Mouse (Mus musculus): ENCODE measurements around the gene Mbd4. TPM values are rescaled to one million over a fixed set of nuclear protein-coding genes. Genes with fewer than 3 reads are reported as not detected.

The Mbd4 gene
- polyA plus RNA-seq, 1 experiment from 2014 or later, result 16.2 TPM

DNA sequence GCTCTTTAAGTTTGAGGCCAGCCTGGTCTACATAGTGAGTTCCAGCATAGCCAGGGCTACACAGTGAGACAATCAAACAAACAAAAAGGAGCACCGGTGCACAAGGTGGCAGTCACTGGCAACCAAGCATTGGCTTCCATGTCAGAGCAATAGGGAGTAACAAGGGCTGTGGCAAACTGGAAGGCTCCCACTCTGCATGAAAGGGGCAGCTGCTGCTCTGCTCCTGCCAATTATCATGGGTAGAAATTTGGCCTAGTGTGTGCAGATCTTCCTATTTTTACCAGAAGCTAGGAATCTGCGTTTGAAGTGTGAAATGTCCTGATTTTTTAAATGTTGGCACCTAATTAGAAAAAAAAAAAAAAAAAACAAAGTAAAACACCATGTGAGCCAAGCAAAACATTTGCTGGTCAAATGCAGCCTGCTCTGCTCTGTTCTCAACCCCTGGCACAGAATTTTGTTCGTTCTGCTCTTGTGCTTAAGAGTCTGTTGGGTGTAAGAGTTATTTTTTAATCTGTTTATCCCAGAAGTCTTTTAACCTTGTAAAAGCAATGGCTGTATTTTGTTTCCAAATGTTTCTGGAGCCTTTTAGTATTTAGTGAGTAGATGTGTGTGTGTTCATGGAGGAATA lies 2.7 kb upstream of the Mbd4 start:
- Histone ChIP-seq H3K9ac (no peak overlapping the region), H3K9me3 (replicated peaks) (no peaks in the 10 kb centered on the region), H3K27me3 (replicated peaks) (no peaks in the 10 kb centered on the region), H3K4me3 (no peak overlapping the region), H3K27ac (no peak overlapping the region), H3K4me2 (no peak overlapping the region), H3K36me3 (0 out of 2 replicates have a peak, but pooled peaks cover 3% of the 10 kb centered on the region), H3K4me1 (peaks cover 37% of the 10 kb centered on the region)
- no peak for ATAC-seq
- WGBS (ENCODE audit: insufficient replicate concordance), result 60% methylated on average over 3 of the region's 3 CpGs

DNA sequence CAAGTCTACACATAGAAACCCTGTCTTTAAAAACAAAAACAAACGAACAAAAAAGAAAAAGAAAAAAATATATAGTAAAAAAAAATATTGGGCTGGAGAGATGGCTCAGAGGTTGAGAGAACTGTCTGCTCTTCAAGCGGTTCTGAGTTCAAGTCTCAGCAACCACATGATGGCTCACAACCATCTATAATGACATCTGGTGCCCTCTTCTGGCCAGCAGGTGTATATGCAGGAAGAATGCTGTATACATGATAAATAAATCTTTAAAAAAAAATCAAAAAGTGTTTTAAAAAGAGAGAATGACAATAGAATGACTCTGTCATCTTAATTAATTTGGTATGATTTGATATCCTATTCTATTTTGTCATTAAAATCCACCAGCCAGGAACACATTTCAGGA lies 1.3 kb upstream of the Mbd4 start:
- WGBS (ENCODE audit: insufficient replicate concordance), result 43% methylated on average over 2 of the region's 2 CpGs
- Histone ChIP-seq H3K9me3 (replicated peaks) (no peaks in the 10 kb centered on the region), H3K4me3 (no peak overlapping the region), H3K27ac (no peak overlapping the region), H3K4me2 (no peak overlapping the region), H3K36me3 (peaks cover 14% of the 10 kb centered on the region), H3K27me3 (replicated peaks) (no peaks in the 10 kb centered on the region), H3K9ac (no peak overlapping the region), H3K4me1 (peaks cover 35% of the 10 kb centered on the region)
- ATAC-seq, result no peak

DNA sequence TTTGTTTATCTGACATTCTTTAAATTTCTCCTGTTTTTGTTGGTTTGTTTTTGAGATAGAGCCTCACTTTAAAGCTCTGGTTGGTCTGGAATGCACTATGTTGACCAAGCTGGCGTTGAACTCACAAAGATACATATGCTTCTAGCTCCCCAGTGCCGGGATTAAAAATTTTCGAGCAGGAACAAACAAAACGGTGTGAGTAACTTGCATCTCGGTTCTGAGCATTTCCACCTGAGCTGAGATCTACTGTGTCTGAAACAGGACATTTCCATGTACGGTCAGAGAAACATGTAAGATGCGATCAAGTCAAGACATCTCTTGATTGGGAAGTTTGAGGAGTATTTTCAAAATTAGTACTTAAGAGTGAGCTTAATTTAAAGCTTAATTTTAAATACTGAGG lies 814 bp upstream of the Mbd4 start:
- H3K9ac ChIP-seq, result peak overlapping the region; percentile 68
- peak overlapping the region; percentile 73 for H3K27ac ChIP-seq
- ATAC-seq, result no peak
- peak overlapping the region; percentile 75 for H3K4me3 ChIP-seq
- peak overlapping the region; percentile 84 for H3K4me2 ChIP-seq
- H3K9me3 ChIP-seq (replicated peaks), result no peaks in the 10 kb centered on the region
- WGBS (ENCODE audit: insufficient replicate concordance), result 49% methylated on average over 7 of the region's 7 CpGs
- peaks cover 32% of the 10 kb centered on the region for H3K4me1 ChIP-seq
- H3K36me3 ChIP-seq, result peaks cover 19% of the 10 kb centered on the region
- no peaks in the 10 kb centered on the region for H3K27me3 ChIP-seq (replicated peaks)

DNA sequence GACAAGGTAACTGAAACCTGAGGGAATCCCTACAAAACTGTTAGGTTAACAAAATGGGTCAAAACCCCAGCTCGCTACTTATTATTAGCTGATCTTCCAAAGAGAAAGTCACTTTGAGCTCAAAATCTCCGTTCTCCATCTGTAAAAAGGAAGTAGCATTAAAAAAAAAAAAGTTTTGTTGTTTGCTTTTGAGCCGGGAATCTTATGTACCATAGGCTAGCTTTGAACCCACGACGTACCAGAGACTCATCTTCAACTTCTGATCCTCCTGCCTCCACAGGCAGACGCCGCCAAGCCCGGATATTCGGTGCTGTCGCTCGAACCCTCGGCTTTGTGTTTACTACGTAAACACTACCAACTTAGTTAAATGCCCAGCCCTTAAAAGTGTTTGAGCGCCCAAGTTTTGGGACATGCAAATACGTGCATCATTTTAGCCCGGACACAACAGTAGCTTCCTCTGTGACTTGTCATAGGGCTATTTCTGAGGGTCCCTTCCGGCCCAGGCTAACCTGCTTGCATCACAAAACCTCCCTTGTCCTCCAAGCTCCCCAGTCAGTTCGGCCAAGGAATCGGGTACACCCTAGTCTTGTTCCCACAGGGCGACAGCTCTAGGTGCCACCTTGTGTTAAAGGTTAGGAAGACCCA lies 603 bp downstream of the Mbd4 start:
- 5% methylated on average over 20 of the region's 20 CpGs for WGBS (ENCODE audit: insufficient replicate concordance)
- Histone ChIP-seq H3K4me1 (peaks cover 26% of the 10 kb centered on the region), H3K36me3 (peaks cover 33% of the 10 kb centered on the region), H3K9me3 (replicated peaks) (no peaks in the 10 kb centered on the region), H3K9ac (peak overlapping the region; percentile 72), H3K4me3 (peak overlapping the region; percentile 75), H3K27ac (peak overlapping the region; percentile 88), H3K4me2 (peak overlapping the region; percentile 84), H3K27me3 (replicated peaks) (no peaks in the 10 kb centered on the region)
- peak; percentile 71 for ATAC-seq

DNA sequence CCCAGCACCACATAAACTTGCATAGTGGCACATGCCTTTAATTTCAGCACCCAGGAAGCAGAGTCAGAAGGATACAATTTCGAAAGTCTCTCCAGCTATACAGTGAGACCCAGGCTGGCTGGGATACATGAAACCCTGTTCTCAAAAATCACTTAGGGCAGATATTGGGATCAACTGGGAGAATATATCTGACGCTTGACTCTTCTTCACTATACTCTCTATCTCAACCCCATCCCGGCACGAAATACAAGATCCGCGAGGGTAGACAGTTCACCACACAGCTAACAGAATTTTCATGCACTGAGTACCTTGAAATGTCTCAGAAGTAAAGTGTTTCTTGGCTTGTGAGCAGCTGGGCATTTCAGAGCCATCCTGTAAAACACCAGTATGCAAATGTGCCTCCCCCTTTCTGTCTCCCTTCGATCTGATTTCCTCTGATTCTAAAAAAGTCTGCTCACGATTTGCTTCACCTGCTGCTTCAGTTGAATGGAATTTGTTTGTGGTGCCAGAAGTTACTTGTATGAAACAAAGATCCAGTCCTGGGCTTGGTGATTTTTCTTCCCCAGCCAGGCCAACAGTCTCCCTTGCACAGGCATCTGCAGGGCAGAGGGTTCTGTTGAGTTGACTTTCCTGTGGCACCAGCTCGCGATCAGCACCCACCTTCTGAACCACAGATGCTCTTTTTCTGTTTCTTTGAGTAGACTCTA lies 4.4 kb downstream of the Mbd4 start:
- Histone ChIP-seq H3K27ac (no peak overlapping the region), H3K4me2 (no peak overlapping the region), H3K4me3 (no peak overlapping the region), H3K9me3 (replicated peaks) (no peaks in the 10 kb centered on the region), H3K36me3 (peaks cover 60% of the 10 kb centered on the region), H3K27me3 (replicated peaks) (no peaks in the 10 kb centered on the region), H3K4me1 (peaks cover 22% of the 10 kb centered on the region), H3K9ac (no peak overlapping the region)
- WGBS (ENCODE audit: insufficient replicate concordance), result 88% methylated on average over 10 of the region's 10 CpGs
- no peak for ATAC-seq

DNA sequence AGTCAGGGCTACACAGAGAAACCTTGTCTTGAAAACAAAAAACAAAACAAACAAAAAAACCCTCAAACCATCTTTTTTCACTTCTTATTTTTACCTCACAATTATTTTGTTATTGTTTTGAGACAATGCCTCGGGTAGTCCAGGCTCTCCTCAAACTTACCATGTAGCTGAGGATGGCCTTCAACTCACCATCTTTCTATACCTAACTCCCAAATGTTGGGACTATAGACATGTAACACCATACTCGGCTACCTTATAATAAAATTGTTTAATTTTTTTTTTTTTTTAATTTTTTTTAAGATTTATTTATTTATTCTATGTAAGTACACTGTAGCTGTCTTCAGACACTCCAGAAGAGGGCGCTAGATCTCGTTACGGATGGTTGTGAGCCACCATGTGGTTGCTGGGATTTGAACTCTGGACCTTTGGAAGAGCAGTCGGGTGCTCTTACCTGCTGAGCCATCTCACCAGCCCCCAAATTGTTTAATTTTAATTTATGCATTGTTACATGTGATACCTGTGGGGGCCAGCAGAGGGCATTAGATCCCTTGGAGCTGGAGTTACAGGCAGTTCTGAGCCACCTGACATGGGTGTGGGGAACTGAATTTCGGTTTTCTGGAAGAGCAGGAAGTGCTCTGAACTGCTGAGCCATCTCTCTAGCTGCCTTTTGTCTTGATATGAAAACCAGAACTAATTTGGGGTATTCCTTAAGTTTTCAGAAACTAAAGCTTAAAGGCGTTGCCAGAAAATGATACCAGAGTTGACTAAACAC lies 6.3 kb downstream of the Mbd4 start:
- Histone ChIP-seq H3K4me1 (peaks cover 11% of the 10 kb centered on the region), H3K36me3 (peaks cover 79% of the 10 kb centered on the region), H3K4me2 (no peak overlapping the region), H3K4me3 (no peak overlapping the region), H3K27me3 (replicated peaks) (no peaks in the 10 kb centered on the region), H3K9me3 (replicated peaks) (no peaks in the 10 kb centered on the region), H3K9ac (no peak overlapping the region), H3K27ac (no peak overlapping the region)
- WGBS (ENCODE audit: insufficient replicate concordance), result 27% methylated on average over 8 of the region's 8 CpGs
- peak; percentile 52 for ATAC-seq

DNA sequence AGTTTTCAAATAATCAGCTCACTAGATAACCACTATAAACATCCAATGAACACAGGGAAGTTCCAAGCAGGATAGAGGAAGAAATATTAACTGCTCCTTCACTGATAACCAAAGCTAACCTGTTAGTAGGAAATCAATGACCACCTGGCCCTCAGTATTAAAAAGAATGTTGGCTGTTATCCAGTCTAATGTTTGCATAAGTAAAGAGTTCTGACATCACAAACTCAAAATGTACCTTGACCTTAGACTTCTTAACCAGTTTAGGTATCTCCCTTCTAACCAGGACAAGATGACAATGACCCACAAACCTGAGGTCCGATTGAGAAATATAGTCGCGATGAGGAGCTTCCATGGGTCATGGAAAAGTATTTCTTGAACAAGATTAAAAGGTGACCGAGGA lies 8.2 kb downstream of the Mbd4 start:
- Histone ChIP-seq H3K9me3 (replicated peaks) (no peaks in the 10 kb centered on the region), H3K4me1 (peaks cover under 1% of the 10 kb centered on the region; the same call in 1 of the 2 replicates), H3K27me3 (replicated peaks) (no peaks in the 10 kb centered on the region), H3K9ac (no peak overlapping the region), H3K4me2 (no peak overlapping the region), H3K27ac (no peak overlapping the region), H3K4me3 (no peak overlapping the region), H3K36me3 (peaks cover 74% of the 10 kb centered on the region)
- 85% methylated on average over 4 of the region's 4 CpGs for WGBS (ENCODE audit: insufficient replicate concordance)
- ATAC-seq, result no peak

DNA sequence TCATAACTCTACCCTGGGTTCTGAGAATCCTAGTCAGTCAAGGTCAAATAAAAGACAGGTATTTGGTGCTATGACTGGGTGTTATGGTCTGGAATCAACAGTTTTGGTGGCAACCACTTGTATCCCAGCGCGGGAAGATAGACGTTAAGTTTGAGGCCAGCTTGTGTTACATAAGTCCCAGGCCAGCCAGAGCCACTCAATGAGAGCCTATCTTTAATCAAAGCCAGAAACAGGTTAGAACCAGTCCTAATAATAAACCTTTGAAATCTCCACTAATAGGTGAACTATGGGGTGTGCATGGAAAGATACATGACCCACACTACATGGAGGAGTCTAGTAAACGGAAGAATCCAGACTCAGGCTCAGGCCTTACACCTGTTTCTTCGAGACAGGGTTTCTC lies 14.4 kb downstream of the Mbd4 start:
- Histone ChIP-seq H3K4me3 (peak overlapping the region; percentile 51), H3K4me2 (peak overlapping the region; percentile 79), H3K9ac (peak overlapping the region; percentile 48), H3K27me3 (replicated peaks) (no peaks in the 10 kb centered on the region), H3K27ac (0 out of 2 replicates have a peak overlapping the region, but pooled peaks have one; percentile 18), H3K36me3 (peaks cover 25% of the 10 kb centered on the region), H3K4me1 (peaks cover 19% of the 10 kb centered on the region), H3K9me3 (replicated peaks) (no peaks in the 10 kb centered on the region)
- 0 out of 2 replicates have a peak, but pooled peaks have one; percentile 14 for ATAC-seq
- 72% methylated on average over 5 of the region's 5 CpGs for WGBS (ENCODE audit: insufficient replicate concordance)

DNA sequence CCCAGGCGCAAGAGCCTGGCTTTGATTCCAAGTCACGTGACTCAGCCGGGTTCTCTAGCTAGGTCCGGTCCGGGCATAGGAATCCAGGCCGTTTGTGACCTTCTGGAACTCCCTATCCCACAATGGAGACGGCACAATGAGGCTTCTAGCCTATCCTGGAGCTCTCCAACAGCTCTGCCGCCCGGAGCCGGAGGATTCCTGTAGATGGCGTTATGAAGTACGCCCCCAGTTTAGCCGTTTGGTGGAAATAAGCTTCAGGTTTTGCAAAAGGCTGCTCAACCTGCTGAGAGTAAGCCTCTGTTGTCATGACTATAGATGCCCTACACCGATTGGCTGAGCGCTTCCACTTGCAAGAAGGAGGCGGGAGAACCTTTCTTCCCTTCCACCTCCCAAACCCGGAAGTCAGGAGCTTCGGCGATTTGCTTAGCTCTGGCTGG lies 15.0 kb downstream of the Mbd4 start, which contains the start of gene Efcab12:
Gene Efcab12, minus strand, starts transcription at position 252 of the 437 bp plus-strand sequence.
- Histone ChIP-seq H3K9me3 (replicated peaks) (no peaks in the 10 kb centered on the region), H3K36me3 (peaks cover 19% of the 10 kb centered on the region), H3K9ac (peak within 1 kb of the TSS; percentile 48), H3K27me3 (replicated peaks) (no peaks in the 10 kb centered on the region), H3K27ac (peak within 1 kb of the TSS; percentile 39; the same call in 1 of the 2 replicates), H3K4me2 (peak within 1 kb of the TSS; percentile 79), H3K4me3 (peak within 1 kb of the TSS; percentile 51), H3K4me1 (peaks cover 19% of the 10 kb centered on the region)
- WGBS (ENCODE audit: insufficient replicate concordance), result 7% methylated on average over 19 of the region's 19 CpGs
- peak; percentile 90 for ATAC-seq

DNA sequence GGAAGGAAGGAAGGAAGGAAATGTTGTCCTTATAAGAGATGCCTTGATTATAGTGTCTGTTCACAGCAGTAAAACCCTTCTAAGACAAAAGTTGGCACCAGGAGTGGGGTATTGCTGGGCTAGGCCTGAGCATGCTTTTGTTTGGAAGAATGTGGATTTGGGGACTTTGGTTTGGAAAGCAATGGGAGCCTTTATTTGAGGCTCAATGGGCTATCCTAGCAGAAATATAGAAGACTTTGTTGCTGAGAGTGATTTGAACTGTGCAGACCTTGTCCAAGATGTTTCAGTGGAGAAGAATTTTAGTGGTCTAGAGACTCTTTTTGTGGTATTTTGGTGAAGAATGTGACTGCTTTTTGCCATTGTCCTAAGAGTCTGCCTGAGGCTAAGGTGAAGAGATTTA lies 19.3 kb downstream of the Mbd4 start:
- Histone ChIP-seq H3K27me3 (replicated peaks) (no peaks in the 10 kb centered on the region), H3K4me3 (no peak overlapping the region), H3K4me1 (peaks cover 47% of the 10 kb centered on the region), H3K36me3 (no peaks in the 10 kb centered on the region), H3K9ac (no peak overlapping the region), H3K9me3 (replicated peaks) (no peaks in the 10 kb centered on the region), H3K4me2 (no peak overlapping the region), H3K27ac (no peak overlapping the region)
- ATAC-seq, result no peak

DNA sequence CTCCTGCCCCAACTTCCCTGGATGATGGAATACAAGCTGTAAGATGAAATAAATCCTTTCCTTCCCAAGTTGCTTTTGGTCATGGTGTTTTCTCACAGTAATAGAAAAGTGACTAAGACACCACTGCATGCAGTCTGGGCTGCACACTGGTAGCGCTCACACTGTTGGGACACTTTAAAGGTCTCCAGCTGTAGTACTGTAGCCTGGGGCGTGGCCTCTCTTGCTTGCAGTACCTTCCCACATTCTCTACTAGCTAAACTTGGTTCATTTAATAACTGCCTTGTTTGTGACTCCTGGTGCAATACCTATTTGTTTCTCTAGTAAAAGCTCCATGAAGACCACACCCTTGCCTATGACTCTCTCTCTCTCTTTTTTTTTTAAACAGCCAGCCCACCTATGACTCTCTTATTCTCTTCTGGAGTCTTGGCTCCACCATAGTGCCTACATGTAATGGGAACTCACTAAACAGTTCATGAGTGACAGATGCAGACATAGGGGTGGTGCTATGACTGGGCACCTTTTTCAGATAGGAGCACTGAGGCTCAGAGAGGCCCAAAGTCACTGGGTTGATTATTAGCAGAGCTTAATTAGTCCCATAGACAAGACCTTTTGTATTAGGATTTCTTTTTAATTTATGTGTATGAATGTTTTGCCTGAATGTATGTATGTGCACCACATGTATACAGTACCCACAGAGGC lies 20.9 kb downstream of the Mbd4 start:
- ATAC-seq, result peak; percentile 55
- Histone ChIP-seq H3K9ac (no peak overlapping the region), H3K4me2 (no peak overlapping the region)

More for the DNA sequence above, 20.9 kb downstream of the Mbd4 start:
- H3K36me3 ChIP-seq, result no peaks in the 10 kb centered on the region
- peaks cover 34% of the 10 kb centered on the region for H3K4me1 ChIP-seq
- no peaks in the 10 kb centered on the region for H3K9me3 ChIP-seq (replicated peaks)
- no peak overlapping the region for H3K27ac ChIP-seq
- no peak overlapping the region for H3K4me3 ChIP-seq
- H3K27me3 ChIP-seq (replicated peaks), result no peaks in the 10 kb centered on the region
- WGBS (ENCODE audit: insufficient replicate concordance), result 81% methylated on average over 2 of the region's 2 CpGs
